Mouse (Mus musculus) ES-E14 (cell line): Measurements from ENCODE around the gene Pigw. TPM values are rescaled to one million over a fixed set of nuclear protein-coding genes. Genes with fewer than 3 reads are reported as not detected.
"Not testable (repeated sequence)": the region's sequence is repeated elsewhere in the genome, so short reads cannot be mapped to it uniquely, and the experiment has no call there.

Experiments
- DNase-seq: peaks from one replicate; pipeline ENCODE4 v3.0.0-alpha.2; 2013; ENCODE audit warnings: low read depth, low spot score
- H3K27ac ChIP-seq: 2 replicates; pipeline ENCODE4 v1.5.1; 2012; ENCODE audit warnings: low read depth, mild to moderate bottlenecking, low read length, moderate library complexity, mixed read lengths; ENCODE audit not compliant: poor library complexity, insufficient read depth, severe bottlenecking
- H3K36me3 ChIP-seq: 2 replicates; pipeline ENCODE4 v1.6.1; 2012; ENCODE audit warnings: mild to moderate bottlenecking, low read length, moderate library complexity, mixed read lengths; ENCODE audit not compliant: control insufficient read depth, poor library complexity, insufficient read depth, severe bottlenecking
- H3K4me1 ChIP-seq, 2 experiments: fragments of 150-350 bp in 1 of 2; sonication (generic) in 1 of 2; 2 replicates each; pipeline ENCODE4 v1.6.1; 2012; ENCODE audit warnings: low read length in 2 of 2, mild to moderate bottlenecking in 1 of 2, mixed read lengths in 1 of 2; ENCODE audit not compliant: control insufficient read depth in 2 of 2, insufficient read depth in 2 of 2, poor library complexity in 1 of 2
- H3K4me3 ChIP-seq, 2 experiments: fragments of 150-350 bp in 1 of 2; sonication (generic) in 1 of 2; 2 replicates each; pipeline ENCODE4 v1.5.1; 2012; ENCODE audit warnings: low read length in 2 of 2, low read depth in 1 of 2, mild to moderate bottlenecking in 1 of 2, mixed read lengths in 1 of 2; ENCODE audit not compliant: insufficient read depth in 1 of 2, poor library complexity in 1 of 2, severe bottlenecking in 1 of 2
- H3K9ac ChIP-seq: 2 replicates; pipeline ENCODE4 v1.6.1; 2012; ENCODE audit warnings: low read depth, mild to moderate bottlenecking, low read length, mixed read lengths; ENCODE audit not compliant: poor library complexity, insufficient read depth, severe bottlenecking
- H3K9me3 ChIP-seq: fragments of 150-350 bp; sonication (generic); 2 replicates; pipeline ENCODE4 v1.6.1; 2012; ENCODE audit warnings: low read depth, mild to moderate bottlenecking, low read length; ENCODE audit not compliant: control insufficient read depth, insufficient read depth
- CHD2 ChIP-seq: IDR thresholded peaks from 2 replicates; pipeline ENCODE4 v1.6.1; 2014; ENCODE audit warnings: mild to moderate bottlenecking, low read depth, low read length, inconsistent platforms
- HCFC1 ChIP-seq: IDR thresholded peaks from 2 replicates; pipeline ENCODE4 v1.6.1; 2012; ENCODE audit warnings: low read length, inconsistent platforms, borderline replicate concordance; ENCODE audit not compliant: insufficient read depth
- MAFK ChIP-seq: IDR thresholded peaks from 2 replicates; pipeline ENCODE4 v1.6.1; 2014; ENCODE audit warnings: mild to moderate bottlenecking, low read depth, low read length, inconsistent platforms; ENCODE audit not compliant: insufficient read depth
- ZC3H11A ChIP-seq: IDR thresholded peaks from 2 replicates; pipeline ENCODE4 v1.6.1; 2012; ENCODE audit warnings: low read depth, mild to moderate bottlenecking, inconsistent platforms, low read length, borderline replicate concordance
- ZNF384 ChIP-seq: IDR thresholded peaks from 2 replicates; pipeline ENCODE4 v1.6.1; 2012; ENCODE audit warnings: low read depth, low read length, inconsistent platforms
- in situ Hi-C, 2 experiments: fragments of 600-800 bp; cut with MboI; formaldehyde crosslinking; loops; one replicate each; pipeline ENCODE4 v1.15.1; 2025; ENCODE audit warnings: low sequenced_read_pairs in 2 of 2, inconsistent platforms in 1 of 2; ENCODE audit not compliant: unreplicated experiment in 2 of 2
- total RNA-seq: library from RNA; depleted of rRNA; stranded (reverse); fragments of 300-350 nt; gene quantifications from 2 replicates; pipeline ENCODE4 v1.2.3, GENCODE M21; 2012

Gene Pigw
- total RNA-seq, 1 experiment = 7.7 TPM

- H3K36me3 ChIP-seq = peaks cover 4% of the 10 kb centered on the region; the same call in 1 of the 2 replicates
- no peak for TF ChIP-seq HCFC1
- TF ChIP-seq ZC3H11A = no peak
- TF ChIP-seq ZNF384 = no peak
- no peak for TF ChIP-seq CHD2
- TF ChIP-seq MAFK = no peak
- peaks cover 0 to 6% of the 10 kb centered on the region in 2 experiments; a peak in 1 of 4 replicates for H3K4me1 ChIP-seq
- DNase-seq = no peak
- H3K9me3 ChIP-seq = no peaks in the 10 kb centered on the region
- in situ Hi-C loops = no loop called here
- peak overlapping the region; percentile 89 to 94 for H3K4me3 ChIP-seq
- H3K9ac ChIP-seq = peak overlapping the region; percentile 98
- peak overlapping the region; percentile 85; the same call in 1 of the 2 replicates for H3K27ac ChIP-seq
These were observed 896 bp downstream of the Pigw start for GRCm38 (mm10) chr11:84879007-84879771.

GRCm38 (mm10) chr11:84876020-84876419 is 4.1 kb downstream of the Pigw start:
- H3K4me3 ChIP-seq, H3K9me3 ChIP-seq, H3K36me3 ChIP-seq, in situ Hi-C loops, DNase-seq, H3K27ac ChIP-seq, H3K4me1 ChIP-seq, H3K9ac ChIP-seq: not testable (repeated sequence)
- TF ChIP-seq ZNF384 = 0 out of 2 replicates have a peak, but pooled peaks have one; percentile 28

GRCm38 (mm10) chr11:84873042-84873833 is 6.8 kb downstream of the Pigw start:
- Histone ChIP-seq H3K4me1 (peaks cover 0 to 6% of the 10 kb centered on the region in 2 experiments; a peak in 2 of 4 replicates), H3K27ac (no peak overlapping the region)

GRCm38 (mm10) chr11:84871548-84872069 is 8.5 kb downstream of the Pigw start:
- peak overlapping the region; percentile 99; the same call in 1 of the 2 replicates for H3K9ac ChIP-seq
- H3K27ac ChIP-seq = peak overlapping the region; percentile 99; the same call in 1 of the 2 replicates
- peaks cover 0 to 7% of the 10 kb centered on the region in 2 experiments; a peak in 2 of 4 replicates for H3K4me1 ChIP-seq
- no peak for DNase-seq
- no peaks in the 10 kb centered on the region for H3K9me3 ChIP-seq
- peaks cover 2% of the 10 kb centered on the region; the same call in 1 of the 2 replicates for H3K36me3 ChIP-seq
- peak overlapping the region; percentile 88 to 90 for H3K4me3 ChIP-seq
- in situ Hi-C loops = no loop called here
- TF ChIP-seq MAFK (no peak), ZNF384 (peak; percentile 47; the same call in 1 of the 2 replicates)

More at GRCm38 (mm10) chr11:84873042-84873833, 6.8 kb downstream of the Pigw start:
- no peaks in the 10 kb centered on the region for H3K9me3 ChIP-seq
- peaks cover 2% of the 10 kb centered on the region; the same call in 1 of the 2 replicates for H3K36me3 ChIP-seq
- no peak overlapping the region for H3K4me3 ChIP-seq
- no peak for DNase-seq
- no peak for TF ChIP-seq CHD2
- TF ChIP-seq ZNF384 = 0 out of 2 replicates have a peak, but pooled peaks have one; percentile 35
- no peak for TF ChIP-seq HCFC1
- TF ChIP-seq ZC3H11A = no peak
- no peak for TF ChIP-seq MAFK
- in situ Hi-C loops = no loop called here
- H3K9ac ChIP-seq = no peak overlapping the region
